Mouse (Mus musculus): ENCODE data around the gene Tusc2. TPM values are rescaled to one million over a fixed set of nuclear protein-coding genes. Genes with fewer than 3 reads are reported as not detected.

Gene Tusc2
- 10 to 100 TPM; 17.5 to 22.1 TPM for polyA plus RNA-seq (2012; fragmentation: generic; extraction: Trizol)

GRCm38 (mm10) chr9:107563029-107563581, at the start of gene Tusc2:
TSS of gene Tusc2 (plus strand) at chr9:107563255.

GRCm38 (mm10) chr9:107533791-107534407, 29.2 kb upstream of the Tusc2 start, which contains the start of gene Tmem115:
TSS of gene Tmem115 (plus strand) at chr9:107533945.

GRCm38 (mm10) chr9:107541474-107542351, 21.3 kb upstream of the Tusc2 start, which contains the start of the genes Cyb561d2 and Nprl2:
TSS of gene Cyb561d2 (minus strand) at chr9:107542193.
TSS of gene Nprl2 (plus strand) at chr9:107542226.

GRCm38 (mm10) chr9:107547026-107547425, 16.0 kb upstream of the Tusc2 start, which contains the start of gene Zmynd10:
TSS of gene Zmynd10 (plus strand) at chr9:107547298.

GRCm38 (mm10) chr9:107551117-107551889, 11.8 kb upstream of the Tusc2 start, which contains the start of gene Rassf1:
TSS of gene Rassf1 (plus strand) at chr9:107551555.

GRCm38 (mm10) chr9:107567702-107568319, 4.8 kb downstream of the Tusc2 start, which contains the start of gene Hyal2:
TSS of gene Hyal2 (plus strand) at chr9:107567945.

GRCm38 (mm10) chr9:107576357-107577107, 13.5 kb downstream of the Tusc2 start, which contains the start of gene Hyal1:
TSS of gene Hyal1 (plus strand) at chr9:107576927.

GRCm38 (mm10) chr9:107578587-107578986, 15.5 kb downstream of the Tusc2 start, which contains the start of gene Naa80:
TSS of gene Naa80 (plus strand) at chr9:107578887.

GRCm38 (mm10) chr9:107580501-107581317, 17.7 kb downstream of the Tusc2 start, which contains the start of gene Hyal3:
TSS of gene Hyal3 (plus strand) at chr9:107580818.

GRCm38 (mm10) chr9:107586974-107587832, 24.1 kb downstream of the Tusc2 start, which contains the start of gene Ifrd2:
TSS of gene Ifrd2 (plus strand) at chr9:107587642.

GRCm38 (mm10) chr9:107608741-107609432, 45.8 kb downstream of the Tusc2 start, which contains the start of gene Sema3b:
TSS of gene Sema3b (minus strand) at chr9:107609229.

Other genes with a start within 250 kb of the Tusc2 start
- 1 to 10 TPM; 5.8 to 8.9 TPM for gene Hemk1, start 224.9 kb upstream of the Tusc2 start, polyA plus RNA-seq (2012; fragmentation: generic; extraction: Trizol)
- under 1 TPM; 0.08 to 0.24 TPM for gene 6430571L13Rik, start 222.7 kb upstream of the Tusc2 start, polyA plus RNA-seq (2012; fragmentation: generic; extraction: Trizol)
- gene Cacna2d2, start 163.6 kb upstream of the Tusc2 start, polyA plus RNA-seq (2012; fragmentation: generic; extraction: Trizol), result not detected
- 10 to 100 TPM; 32.7 to 48.9 TPM for gene Tmem115, start 29.3 kb upstream of the Tusc2 start, polyA plus RNA-seq (2012; fragmentation: generic; extraction: Trizol)
- gene Cyb561d2, start 21.1 kb upstream of the Tusc2 start, polyA plus RNA-seq (2012; fragmentation: generic; extraction: Trizol), result 10 to 100 TPM; 29.6 to 37.6 TPM
- 10 to 100 TPM in 1 of 2 experiments, 1 to 10 TPM in 1; 9.4 to 26.1 TPM for gene Nprl2, start 21.0 kb upstream of the Tusc2 start, polyA plus RNA-seq (2012; fragmentation: generic; extraction: Trizol)
- 1 to 10 TPM in 1 of 2 experiments, under 1 TPM in 1; 0.35 to 1.9 TPM for gene Zmynd10, start 16.0 kb upstream of the Tusc2 start, polyA plus RNA-seq (2012; fragmentation: generic; extraction: Trizol)
- gene Rassf1, start 11.7 kb upstream of the Tusc2 start, polyA plus RNA-seq (2012; fragmentation: generic; extraction: Trizol), result 10 to 100 TPM in 1 of 2 experiments, 1 to 10 TPM in 1; 5.5 to 34.0 TPM
- 10 to 100 TPM; 21.8 to 40.8 TPM for gene Hyal2, start 4.7 kb downstream of the Tusc2 start, polyA plus RNA-seq (2012; fragmentation: generic; extraction: Trizol)
- gene Hyal1, start 13.7 kb downstream of the Tusc2 start, polyA plus RNA-seq (2012; fragmentation: generic; extraction: Trizol), result 1 to 10 TPM; 1.3 to 6.7 TPM
- gene Naa80, start 15.6 kb downstream of the Tusc2 start, polyA plus RNA-seq (2012; fragmentation: generic; extraction: Trizol), result 10 to 100 TPM; 12.6 to 25.8 TPM
- gene Hyal3, start 17.6 kb downstream of the Tusc2 start, polyA plus RNA-seq (2012; fragmentation: generic; extraction: Trizol), result under 1 TPM; 0.06 to 0.94 TPM
- 10 to 100 TPM; 11.2 to 50.5 TPM for gene Ifrd2, start 24.4 kb downstream of the Tusc2 start, polyA plus RNA-seq (2012; fragmentation: generic; extraction: Trizol)
- 10 to 100 TPM in 1 of 2 experiments, under 1 TPM in 1; 0.61 to 22.1 TPM for gene Sema3b, start 46.0 kb downstream of the Tusc2 start, polyA plus RNA-seq (2012; fragmentation: generic; extraction: Trizol)
- 100 to 1,000 TPM; 445 to 604 TPM for gene Gnai2, start 72.1 kb downstream of the Tusc2 start, polyA plus RNA-seq (2012; fragmentation: generic; extraction: Trizol)
- under 1 TPM; 0.01 to 0.11 TPM for gene Slc38a3, start 106.3 kb downstream of the Tusc2 start, polyA plus RNA-seq (2012; fragmentation: generic; extraction: Trizol)
- gene Gnat1, start 116.5 kb downstream of the Tusc2 start, polyA plus RNA-seq (2012; fragmentation: generic; extraction: Trizol), result under 1 TPM; 0.19 to 0.22 TPM
- gene Sema3f, start 147.2 kb downstream of the Tusc2 start, polyA plus RNA-seq (2012; fragmentation: generic; extraction: Trizol), result 10 to 100 TPM in 1 of 2 experiments, 1 to 10 TPM in 1; 8.5 to 52.4 TPM
- 10 to 100 TPM in 1 of 2 experiments, 1 to 10 TPM in 1; 5.9 to 52.6 TPM for gene Rbm5, start 207.7 kb downstream of the Tusc2 start, polyA plus RNA-seq (2012; fragmentation: generic; extraction: Trizol)

Data from C3H10T1/2 (cell line).